ENCODE assay signal across 24 mouse cellular contexts in genomic region chr1:52956746-52957145, GRCm38 (mm10).
"Had no signal": no experiment of that assay in that cellular context is flagged by ENCODE, and none has a peak within 500 bp of the region (broad histone marks: within the 10 kb centered on the region; RNA-seq: fewer than 3 reads in every experiment).

No protein-coding gene starts in this region.

- H3K4me2 ChIP-seq: heart, embryonic 11.5 days; heart, embryonic 13.5 days; heart, embryonic 15.5 days; hindbrain, embryonic 12.5 days; hindbrain, embryonic 14.5 days; intestine, embryonic 15.5 days; limb, embryonic 13.5 days; limb, embryonic 15.5 days; liver, embryonic 12.5 days had no signal

- H3K27me3 ChIP-seq: hindbrain, embryonic 12.5 days; intestine, embryonic 15.5 days had no signal

- DNase-seq: heart, postnatal 14 days; heart, postnatal 4 days; kidney, adult 18-20 months; kidney, adult 8-10 months; kidney, postnatal 10 days; kidney, postnatal 25 days; kidney, postnatal 4 days; layer of hippocampus, adult 9-11 months; layer of hippocampus, postnatal 36 days; left cerebral cortex, postnatal 4 days had no signal

- H3K4me3 ChIP-seq: heart, embryonic 13.5 days; heart, embryonic 15.5 days; hindbrain, embryonic 10.5 days; hindbrain, embryonic 12.5 days; intestine, embryonic 15.5 days; limb, embryonic 13.5 days; limb, embryonic 15.5 days; liver, embryonic 12.5 days had no signal

- H3K36me3 ChIP-seq: heart, embryonic 13.5 days; heart, embryonic 15.5 days; hindbrain, embryonic 10.5 days; hindbrain, embryonic 12.5 days; intestine, embryonic 15.5 days; limb, embryonic 13.5 days; limb, embryonic 15.5 days; liver, embryonic 12.5 days had no signal

- H3K9me3 ChIP-seq: heart, embryonic 13.5 days; heart, embryonic 15.5 days; hindbrain, embryonic 10.5 days; hindbrain, embryonic 12.5 days; intestine, embryonic 15.5 days; limb, embryonic 13.5 days; limb, embryonic 15.5 days; liver, embryonic 12.5 days had no signal

- H3K27ac ChIP-seq: heart, embryonic 13.5 days; heart, embryonic 15.5 days; hindbrain, embryonic 10.5 days; hindbrain, embryonic 12.5 days; hindbrain, embryonic 14.5 days; intestine, embryonic 15.5 days; limb, embryonic 13.5 days; limb, embryonic 15.5 days; liver, embryonic 12.5 days had no signal

- H3K9ac ChIP-seq: heart, embryonic 13.5 days; heart, embryonic 15.5 days; hindbrain, embryonic 12.5 days; hindbrain, embryonic 14.5 days; intestine, embryonic 15.5 days; limb, embryonic 13.5 days; limb, embryonic 15.5 days; liver, embryonic 12.5 days had no signal

- ATAC-seq: forebrain, embryonic 16.5 days; hindbrain, embryonic 16.5 days; inflammation-experienced regulatory T-cells, adult 6 months; intestine, embryonic 15.5 days; intestine, postnatal 0 days; liver, embryonic 12.5 days had no signal
